Mouse (Mus musculus) lung, postnatal 0 days (tissue): ENCODE results near the gene Psmf1. TPM values are rescaled to one million over a fixed set of nuclear protein-coding genes. Genes with fewer than 3 reads are reported as not detected.

ENCODE experiments used
- ATAC-seq: fragments of 200-750 bp; cut with Nextera tagmentation; 2 replicates; pipeline ENCODE4 v1.8.0; 2017; ENCODE audit warnings: moderate library complexity
- DNase-seq: peaks from one replicate; pipeline ENCODE4 v3.0.0-alpha.2; 2016; ENCODE audit warnings: low spot score
- H3K27ac ChIP-seq: fragments of 300-500 bp; sonication (generic); 2 replicates; pipeline ENCODE4 v1.5.1; 2014; ENCODE audit warnings: antibody characterized with exemption, mild to moderate bottlenecking, low read length, mixed read lengths
- H3K27me3 ChIP-seq: fragments of 300-500 bp; sonication (generic); replicated peaks from 2 replicates; pipeline ENCODE4 v1.6.1; 2014; ENCODE audit warnings: low read length, mixed read lengths; ENCODE audit not compliant: insufficient read depth
- H3K36me3 ChIP-seq: fragments of 300-500 bp; sonication (generic); 2 replicates; pipeline ENCODE4 v1.6.1; 2014; ENCODE audit warnings: low read length, mixed read lengths; ENCODE audit not compliant: insufficient read depth
- H3K4me1 ChIP-seq: fragments of 300-500 bp; sonication (generic); 2 replicates; pipeline ENCODE4 v1.6.1; 2014; ENCODE audit warnings: antibody characterized with exemption, low read depth, low read length, mixed read lengths; ENCODE audit not compliant: insufficient read depth
- H3K4me2 ChIP-seq: fragments of 300-500 bp; sonication (generic); replicated peaks from 2 replicates; pipeline ENCODE4 v1.6.1; 2014; ENCODE audit warnings: low read depth, mild to moderate bottlenecking, low read length, moderate library complexity, mixed read lengths
- H3K4me3 ChIP-seq: fragments of 300-500 bp; sonication (generic); 2 replicates; pipeline ENCODE4 v1.5.1; 2014; ENCODE audit warnings: low read depth, low read length
- H3K9ac ChIP-seq: fragments of 300-500 bp; sonication (generic); replicated peaks from 2 replicates; pipeline ENCODE4 v1.6.1; 2014; ENCODE audit warnings: low read depth, mild to moderate bottlenecking
- H3K9me3 ChIP-seq: fragments of 300-500 bp; sonication (generic); 2 replicates; pipeline ENCODE4 v1.6.1; 2016; ENCODE audit warnings: low read length, mixed read lengths
- CTCF ChIP-seq: IDR thresholded peaks from 2 replicates; pipeline ENCODE4 v1.5.1; 2016; ENCODE audit warnings: antibody characterized with exemption, mild to moderate bottlenecking
- EP300 ChIP-seq: IDR thresholded peaks from 2 replicates; pipeline ENCODE4 v1.6.1; 2016; ENCODE audit warnings: antibody characterized with exemption, mild to moderate bottlenecking, control low read depth
- WGBS: fragments of 180-500 bp; shearing (Covaris S2); extraction: QIAGEN DNeasy Blood & Tissue Kit; methylation state at CpG from one replicate; pipeline ENCODE4 v1.1.7; 2014; 5-methylcytosine and 5-hydroxymethylcytosine counted together
- polyA plus RNA-seq: library from polyadenylated mRNA; unstranded; fragments of >200 nt; fragmentation: Nextera tagmentation; extraction: Ambion mirVana; gene quantifications from 2 replicates; pipeline ENCODE4 v1.2.1, GENCODE M21; 2015

The Psmf1 gene
- polyA plus RNA-seq, 1 experiment from 2014 or later: 38.5 TPM

GRCm38 (mm10) chr2:151716318-151717055 is 27.5 kb downstream of the Psmf1 start:
- no peaks in the 10 kb centered on the region for H3K9me3 ChIP-seq
- no peaks in the 10 kb centered on the region for H3K4me1 ChIP-seq
- H3K9ac ChIP-seq: no peak overlapping the region
- 55% methylated on average over 2 of the region's 2 CpGs for WGBS
- no peak overlapping the region for H3K4me3 ChIP-seq
- TF ChIP-seq EP300 (no peak), CTCF (no peak)
- no peaks in the 10 kb centered on the region for H3K27me3 ChIP-seq
- no peak overlapping the region for H3K27ac ChIP-seq
- peak; percentile 60 for DNase-seq
- ATAC-seq: peak; percentile 57
- peaks cover 24% of the 10 kb centered on the region for H3K36me3 ChIP-seq
- H3K4me2 ChIP-seq: no peak overlapping the region

DNA sequence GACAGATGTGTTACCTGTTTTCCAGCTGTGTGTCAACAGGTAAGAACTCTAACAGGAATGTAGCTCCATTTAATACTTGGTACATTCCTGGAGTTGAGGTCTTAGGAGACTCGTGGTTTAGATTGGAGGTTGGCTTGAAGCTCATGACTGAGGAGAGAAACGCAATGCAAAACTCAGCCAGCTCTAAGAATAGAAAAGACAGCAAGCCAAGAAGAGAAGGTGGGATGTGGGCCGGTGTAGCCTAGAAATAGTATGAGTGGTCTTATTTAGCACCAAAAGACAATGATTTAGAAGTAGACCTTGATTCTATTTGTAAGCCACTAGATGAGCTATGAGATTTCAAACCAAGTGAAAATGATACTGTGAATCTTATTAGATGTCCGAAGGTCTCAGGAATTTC is 28.5 kb downstream of the Psmf1 start:
- no peaks in the 10 kb centered on the region for H3K9me3 ChIP-seq
- H3K36me3 ChIP-seq: peaks cover 24% of the 10 kb centered on the region
- no peak overlapping the region for H3K27ac ChIP-seq
- TF ChIP-seq CTCF: no peak
- no peak for TF ChIP-seq EP300
- H3K27me3 ChIP-seq: no peaks in the 10 kb centered on the region
- no peak for DNase-seq
- no peak overlapping the region for H3K9ac ChIP-seq
- no peak overlapping the region for H3K4me2 ChIP-seq
- 89% methylated on average over 4 of the region's 4 CpGs for WGBS
- ATAC-seq: no peak
- no peaks in the 10 kb centered on the region for H3K4me1 ChIP-seq
- no peak overlapping the region for H3K4me3 ChIP-seq

- DNase-seq: peak; percentile 11
Observed at GRCm38 (mm10) chr2:151712647-151713046, 31.3 kb downstream of the Psmf1 start.

GRCm38 (mm10) chr2:151702851-151703190 is 41.2 kb downstream of the Psmf1 start:
- no peak overlapping the region for H3K9ac ChIP-seq
- ATAC-seq: no peak; the same call in 1 of the 2 replicates
- DNase-seq: peak; percentile 6
- no peak for TF ChIP-seq EP300
- no peak for TF ChIP-seq CTCF
- peaks cover 4% of the 10 kb centered on the region for H3K4me1 ChIP-seq
- H3K27ac ChIP-seq: no peak overlapping the region
- H3K4me3 ChIP-seq: peak overlapping the region; percentile 51
- no peaks in the 10 kb centered on the region for H3K9me3 ChIP-seq
- H3K27me3 ChIP-seq: peaks cover 16% of the 10 kb centered on the region
- WGBS: 2% methylated on average over 17 of the region's 17 CpGs
- no peaks in the 10 kb centered on the region for H3K36me3 ChIP-seq
- H3K4me2 ChIP-seq: peak overlapping the region; percentile 99

More at GRCm38 (mm10) chr2:151712647-151713046, 31.3 kb downstream of the Psmf1 start:
- H3K36me3 ChIP-seq: peaks cover 7% of the 10 kb centered on the region; the same call in 1 of the 2 replicates
- 38% methylated on average over 3 of the region's 3 CpGs for WGBS
- no peak for ATAC-seq
- H3K27ac ChIP-seq: no peak overlapping the region
- no peak overlapping the region for H3K9ac ChIP-seq
- TF ChIP-seq CTCF (no peak), EP300 (no peak)
- H3K4me3 ChIP-seq: no peak overlapping the region
- no peaks in the 10 kb centered on the region for H3K9me3 ChIP-seq
- H3K4me2 ChIP-seq: no peak overlapping the region
- H3K4me1 ChIP-seq: no peaks in the 10 kb centered on the region
- no peaks in the 10 kb centered on the region for H3K27me3 ChIP-seq

DNA sequence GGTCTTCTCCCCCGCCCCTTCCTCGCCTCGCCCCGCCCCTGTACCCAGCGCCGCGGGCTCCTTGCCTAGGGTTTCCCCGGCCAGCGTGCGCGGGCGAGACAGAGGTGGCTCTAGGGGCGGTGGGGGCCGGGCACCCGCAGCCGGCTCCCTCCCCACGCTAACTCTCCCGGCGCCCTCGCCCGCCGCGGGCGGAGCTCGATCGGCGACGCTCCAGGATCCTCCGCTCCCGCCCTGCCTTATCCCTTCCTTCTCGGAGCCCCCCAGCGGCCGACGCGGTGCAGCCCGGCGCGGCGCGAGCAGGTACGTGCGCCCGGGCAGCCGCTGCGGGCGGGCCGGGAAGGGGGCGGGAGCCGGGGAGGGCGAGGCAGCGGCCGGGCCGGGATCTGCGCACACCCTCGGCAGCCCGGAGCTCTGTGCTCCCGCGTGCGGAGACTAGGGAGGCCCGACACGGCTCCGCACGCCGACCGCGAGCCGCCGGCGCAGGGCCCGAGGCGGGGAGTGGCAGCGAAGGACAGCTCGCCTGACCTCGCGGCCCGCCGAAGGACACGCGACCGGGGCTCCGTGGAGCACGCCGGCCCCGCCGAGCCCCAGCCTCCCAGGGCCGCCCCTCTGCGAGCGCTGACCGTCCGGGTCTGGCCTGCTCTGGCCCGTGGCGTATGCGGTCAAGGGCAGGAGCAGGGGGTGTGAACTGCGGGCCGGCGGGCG is 41.7 kb downstream of the Psmf1 start:
- Histone ChIP-seq H3K36me3 (no peaks in the 10 kb centered on the region), H3K27me3 (peaks cover 16% of the 10 kb centered on the region), H3K27ac (no peak overlapping the region), H3K9me3 (no peaks in the 10 kb centered on the region), H3K4me3 (peak overlapping the region; percentile 51), H3K9ac (no peak overlapping the region), H3K4me2 (peak overlapping the region; percentile 99), H3K4me1 (peaks cover 4% of the 10 kb centered on the region)
- TF ChIP-seq EP300 (no peak), CTCF (peak; percentile 43; the same call in 1 of the 2 replicates)
- peak; percentile 55 for DNase-seq
- peak; percentile 86 for ATAC-seq
- WGBS: 3% methylated on average over 45 of the region's 97 CpGs
